Mouse (Mus musculus) splenic B cell, adult 2 months (primary cell): ENCODE measurements around the gene Lin54.

ENCODE experiments used
- DNase-seq: peaks from one replicate; pipeline ENCODE4 v3.0.0-alpha.2; 2011; ENCODE audit warnings: low read depth, low spot score
- H3K27me3 ChIP-seq: 2 replicates; pipeline ENCODE4 v1.6.1; 2012; ENCODE audit warnings: mild to moderate bottlenecking, low read length, moderate library complexity, mixed read lengths; ENCODE audit not compliant: control insufficient read depth, poor library complexity, insufficient read depth, severe bottlenecking
- H3K36me3 ChIP-seq: 2 replicates; pipeline ENCODE4 v1.6.1; 2012; ENCODE audit warnings: mild to moderate bottlenecking, low read length, moderate library complexity, mixed read lengths; ENCODE audit not compliant: control insufficient read depth, poor library complexity, insufficient read depth, severe bottlenecking

The Lin54 gene

DNA sequence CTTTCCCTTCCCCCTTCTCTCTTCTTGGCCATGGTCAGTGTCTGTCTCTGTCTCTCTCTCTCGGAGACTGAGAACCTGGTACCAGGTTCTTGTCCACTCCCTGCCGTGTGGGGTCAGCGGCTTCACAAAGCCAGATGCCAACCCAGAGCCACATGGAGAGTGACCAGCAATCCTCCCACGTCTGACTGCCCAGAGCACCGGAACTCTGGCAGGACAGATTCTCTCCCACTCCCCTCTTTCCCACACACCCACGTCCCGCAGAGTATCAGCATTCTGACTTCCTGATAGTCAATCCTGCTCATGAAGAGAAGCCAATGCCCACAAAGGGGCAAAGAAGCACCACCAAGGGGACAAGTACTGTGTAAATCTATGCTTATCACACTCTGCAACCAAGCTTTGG, 76.8 kb downstream of the Lin54 start:
- no peak for DNase-seq
- Histone ChIP-seq H3K27me3 (no peaks in the 10 kb centered on the region), H3K36me3 (peaks cover 4% of the 10 kb centered on the region; the same call in 1 of the 2 replicates)

DNA sequence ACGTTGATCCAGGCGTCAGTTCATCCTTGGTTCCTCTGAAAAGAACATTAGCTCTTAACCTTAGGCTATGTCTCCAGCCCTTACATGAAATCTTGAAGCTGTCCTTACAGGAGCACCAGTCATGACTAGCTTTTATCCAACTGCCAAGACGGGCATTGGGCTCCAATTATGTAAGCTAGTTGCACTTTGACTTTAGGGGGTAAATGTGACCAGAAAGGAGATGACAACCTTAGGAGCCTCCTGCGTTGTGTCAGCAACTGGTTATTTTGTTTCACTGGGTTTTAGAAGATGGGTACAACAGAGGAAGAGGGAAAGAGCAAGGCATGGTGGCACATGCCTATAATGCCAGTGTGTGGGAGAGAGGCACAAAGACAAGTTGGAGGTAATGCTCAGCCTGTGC, 81.6 kb downstream of the Lin54 start:
- no peak for DNase-seq
- peaks cover 4% of the 10 kb centered on the region; the same call in 1 of the 2 replicates for H3K36me3 ChIP-seq
- no peaks in the 10 kb centered on the region for H3K27me3 ChIP-seq

DNA sequence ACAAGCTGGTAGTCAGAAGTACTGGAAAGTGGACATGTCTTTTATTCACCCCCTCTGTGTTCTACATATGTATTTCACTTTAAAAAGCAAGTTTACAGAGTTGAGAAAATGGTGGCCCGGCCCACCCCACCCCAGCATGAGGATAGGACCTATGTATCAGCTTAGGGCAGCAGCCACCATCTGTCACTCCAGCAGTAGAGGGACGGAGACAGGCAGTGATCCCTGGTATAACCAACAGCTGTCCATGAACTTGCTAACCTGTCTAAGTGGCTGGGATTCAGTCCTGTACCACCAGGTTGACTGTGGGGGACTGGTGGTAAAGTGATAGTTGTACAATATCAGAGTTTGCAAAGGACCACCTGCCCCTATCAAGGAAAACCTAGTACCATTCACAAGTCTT, 82.4 kb downstream of the Lin54 start:
- Histone ChIP-seq H3K36me3 (peaks cover 2% of the 10 kb centered on the region; the same call in 1 of the 2 replicates), H3K27me3 (no peaks in the 10 kb centered on the region)
- DNase-seq, result no peak

DNA sequence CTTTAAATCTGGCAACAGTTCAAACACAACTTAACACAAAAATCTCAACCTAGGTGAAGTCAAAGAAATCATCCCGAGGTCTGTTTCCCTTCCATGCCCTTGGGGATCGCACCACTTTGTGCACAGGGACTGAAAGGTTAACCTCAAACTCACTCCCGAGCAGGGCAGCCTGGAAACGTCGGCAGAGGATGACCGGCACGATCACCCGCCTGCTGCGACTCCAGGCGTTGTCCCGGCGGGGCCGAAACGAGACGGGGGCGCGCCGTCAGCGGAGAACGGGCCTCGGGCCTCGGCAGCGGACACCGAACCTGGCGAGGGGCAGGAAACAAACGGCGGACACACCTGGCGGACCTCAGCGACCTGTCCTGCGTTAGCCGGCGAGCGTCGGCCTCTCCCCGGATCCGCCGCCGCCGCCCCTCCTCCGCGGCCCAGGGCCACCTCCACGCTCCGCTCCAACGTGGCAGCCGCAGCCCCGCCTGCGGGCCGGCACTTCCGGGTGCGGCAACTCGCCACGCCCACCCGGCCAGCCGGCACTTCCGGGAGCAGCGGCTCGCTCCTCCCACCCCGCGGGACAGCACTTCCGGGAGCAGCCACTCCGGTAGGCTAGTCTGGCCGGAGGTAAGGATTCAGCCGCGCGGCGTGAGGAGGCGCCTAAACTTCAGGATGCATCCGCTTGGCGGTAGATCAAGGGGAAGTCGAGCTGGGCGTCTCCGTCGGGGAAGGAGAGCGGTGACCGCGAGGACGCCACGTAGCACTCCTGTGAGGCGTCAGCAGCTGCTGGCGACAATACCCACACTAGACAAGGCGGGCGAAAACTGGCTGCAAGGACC, 84.5 kb downstream of the Lin54 start, which contains the start of gene Sec31a:
TSS of gene Sec31a (minus strand) at position 474 of the 830 bp plus-strand sequence.
- Histone ChIP-seq H3K36me3 (no peaks in the 10 kb centered on the region; the same call in 1 of the 2 replicates), H3K27me3 (no peaks in the 10 kb centered on the region)
- peak; percentile 95 for DNase-seq

DNA sequence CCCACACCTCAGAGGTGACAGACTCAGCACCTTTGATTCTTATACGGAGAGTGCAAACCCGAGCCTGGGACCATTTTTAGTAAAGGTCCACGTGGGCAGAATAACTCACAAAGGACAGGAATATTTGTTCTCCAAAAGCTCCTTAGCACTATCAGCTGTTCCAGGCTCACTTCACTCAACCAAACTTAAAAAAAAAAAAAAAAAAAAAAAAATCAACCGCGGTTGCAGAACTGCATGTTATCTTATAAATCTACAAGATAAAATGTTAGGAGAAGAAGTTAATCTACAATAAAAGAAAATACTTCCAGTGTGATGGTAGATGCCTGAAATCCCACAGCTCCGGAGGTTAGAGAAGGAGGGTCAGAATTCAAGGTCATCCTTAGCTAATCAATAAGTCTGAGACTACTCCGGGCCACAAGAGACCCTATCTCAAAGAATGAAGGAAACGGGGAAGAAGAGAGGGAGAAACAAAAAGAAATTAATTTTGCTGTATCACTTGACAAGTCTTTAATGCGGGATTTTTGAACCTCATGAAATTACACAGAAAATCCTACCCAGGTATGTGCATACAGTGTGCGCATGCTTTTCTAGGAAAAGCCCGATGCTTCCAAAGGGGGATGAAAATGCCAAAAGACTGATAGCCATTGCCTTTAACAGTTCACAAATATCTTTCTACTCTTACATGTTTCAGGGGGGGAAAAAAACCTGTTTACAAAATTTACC, 85.8 kb downstream of the Lin54 start:
- Histone ChIP-seq H3K27me3 (no peaks in the 10 kb centered on the region), H3K36me3 (no peaks in the 10 kb centered on the region)
- DNase-seq, result no peak

DNA sequence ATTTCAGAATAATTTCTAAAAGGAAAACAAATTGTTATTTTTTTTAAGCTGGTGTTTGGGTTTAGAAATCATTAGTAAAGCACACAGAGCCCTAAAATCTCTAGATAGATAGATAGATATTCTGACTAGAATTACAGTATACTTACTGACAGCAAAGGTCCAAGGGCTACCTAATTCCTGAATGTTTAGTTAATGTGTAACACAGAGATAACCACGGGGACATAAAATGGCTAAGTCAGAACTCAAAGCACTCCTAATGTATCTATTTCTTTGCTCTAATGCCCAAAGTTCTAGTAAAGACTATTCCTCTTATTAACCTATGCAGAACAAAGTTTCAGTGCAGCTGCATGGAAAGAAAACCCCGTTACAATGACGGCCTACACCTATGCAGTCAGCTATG, 87.6 kb downstream of the Lin54 start:
- DNase-seq, result no peak
- H3K36me3 ChIP-seq, result no peaks in the 10 kb centered on the region
- H3K27me3 ChIP-seq, result no peaks in the 10 kb centered on the region

GRCm38 (mm10) chr5:100410281-100410680, 90.2 kb downstream of the Lin54 start:
- H3K27me3 ChIP-seq, result no peaks in the 10 kb centered on the region
- peaks cover 4% of the 10 kb centered on the region; the same call in 1 of the 2 replicates for H3K36me3 ChIP-seq
- no peak for DNase-seq

DNA sequence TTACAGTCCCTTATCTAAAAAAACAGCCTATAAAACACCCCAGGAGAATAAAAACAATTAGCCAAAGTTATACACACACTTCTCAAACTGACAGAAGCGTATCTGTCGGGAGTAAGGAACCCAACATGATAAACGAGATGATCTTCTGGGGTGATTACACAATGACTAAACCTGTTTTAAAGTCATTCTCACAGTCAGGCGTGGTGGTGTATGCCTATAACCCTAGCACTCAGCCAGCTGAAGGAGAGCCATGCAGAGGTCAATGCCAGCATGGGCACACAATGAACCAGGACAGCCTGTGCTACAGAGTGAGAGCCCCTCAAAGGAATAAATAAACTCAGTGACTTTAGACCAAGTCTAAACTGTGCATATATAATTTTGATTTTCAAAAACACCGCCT, 92.0 kb downstream of the Lin54 start:
- no peak for DNase-seq
- no peaks in the 10 kb centered on the region for H3K27me3 ChIP-seq
- peaks cover 4% of the 10 kb centered on the region for H3K36me3 ChIP-seq

GRCm38 (mm10) chr5:100396753-100397152, 103.7 kb downstream of the Lin54 start:
- no peaks in the 10 kb centered on the region for H3K27me3 ChIP-seq
- DNase-seq, result no peak
- peaks cover 18% of the 10 kb centered on the region for H3K36me3 ChIP-seq

DNA sequence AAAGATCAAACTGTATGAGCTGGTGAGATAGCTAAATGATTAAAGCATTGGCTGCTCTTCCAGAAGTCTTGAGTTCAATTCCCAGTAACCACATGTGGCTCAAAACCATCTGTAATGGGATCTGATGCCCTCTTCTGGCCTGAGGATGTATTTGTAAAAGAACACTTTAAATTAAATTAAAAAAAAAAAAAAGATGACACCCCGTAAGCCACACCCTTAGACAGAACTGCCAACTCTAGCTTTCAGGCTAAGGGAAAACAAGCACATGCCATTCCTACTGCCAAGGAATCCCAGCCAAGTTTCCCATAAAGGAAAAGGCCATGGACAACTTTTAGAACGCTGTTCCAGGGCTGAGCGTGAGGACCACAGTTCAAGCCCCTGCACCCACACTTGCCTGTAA, 106.8 kb downstream of the Lin54 start:
- peak; percentile 7 for DNase-seq
- H3K36me3 ChIP-seq, result peaks cover 22% of the 10 kb centered on the region
- no peaks in the 10 kb centered on the region for H3K27me3 ChIP-seq

DNA sequence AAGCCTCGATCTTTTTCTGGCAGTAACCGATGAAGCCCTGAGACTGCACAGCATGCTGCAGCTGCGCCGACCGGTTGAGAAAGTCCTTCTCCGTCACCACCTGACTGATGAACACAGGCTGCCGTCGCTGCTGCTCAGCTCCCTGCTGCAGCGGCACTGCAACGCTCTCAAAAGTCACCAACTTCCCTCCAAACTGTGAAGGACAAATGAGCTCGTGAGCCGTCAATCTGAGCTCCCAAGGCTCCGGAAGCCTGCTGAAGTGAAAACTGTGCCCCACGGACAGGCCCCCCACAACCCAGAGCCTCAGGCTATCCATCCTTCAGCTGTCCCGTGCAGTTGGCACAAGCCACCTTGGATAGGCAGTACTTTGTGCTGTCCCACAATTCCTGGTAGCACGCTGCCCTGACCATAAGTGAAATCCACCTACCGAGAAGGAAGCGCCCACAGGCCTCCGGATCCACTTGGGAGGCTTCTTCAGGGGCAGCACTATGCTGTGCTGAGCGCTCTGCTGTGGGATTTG, 107.9 kb downstream of the Lin54 start:
- no peaks in the 10 kb centered on the region for H3K27me3 ChIP-seq
- no peak for DNase-seq
- peaks cover 22% of the 10 kb centered on the region for H3K36me3 ChIP-seq
